Mouse (Mus musculus) myocyte (in vitro differentiated cells): Measurements from ENCODE around the gene Sh3bp5.

ENCODE experiments used
- CEBPB ChIP-seq: IDR thresholded peaks from 2 replicates; pipeline ENCODE4 v1.6.1; 2011; ENCODE audit warnings: mild to moderate bottlenecking, moderate library complexity; ENCODE audit not compliant: poor library complexity, insufficient read depth, severe bottlenecking
- E2F4 ChIP-seq: IDR thresholded peaks from one replicate; pipeline ENCODE4 v1.6.1; 2011; ENCODE audit warnings: mild to moderate bottlenecking, control low read depth, moderate library complexity; ENCODE audit not compliant: insufficient read depth
- MAX ChIP-seq: IDR thresholded peaks from one replicate; pipeline ENCODE4 v1.6.1; 2011; ENCODE audit warnings: low read depth, mild to moderate bottlenecking, control low read depth
- MYOD1 ChIP-seq, 3 experiments: IDR thresholded peaks; one replicate each; pipeline ENCODE4 v1.6.1; 2011; ENCODE audit warnings: control low read depth in 2 of 3, low read depth in 2 of 3, mild to moderate bottlenecking in 2 of 3, moderate library complexity in 1 of 3; ENCODE audit not compliant: insufficient read length in 2 of 3, control insufficient read depth in 1 of 3
- MYOG ChIP-seq, 3 experiments: IDR thresholded peaks; one replicate each; pipeline ENCODE4 v1.6.1; 2011; ENCODE audit warnings: control low read depth in 2 of 3, low read depth in 2 of 3, mild to moderate bottlenecking in 2 of 3; ENCODE audit not compliant: insufficient read length in 2 of 3, control insufficient read depth in 1 of 3, insufficient read depth in 1 of 3
- POLR2A ChIP-seq: IDR thresholded peaks from one replicate; pipeline ENCODE4 v1.6.1; 2011; ENCODE audit warnings: low read depth, mild to moderate bottlenecking, control low read depth, moderate library complexity; ENCODE audit not compliant: insufficient read length
- POLR2AphosphoS2 ChIP-seq: IDR thresholded peaks from one replicate; pipeline ENCODE4 v1.6.1; 2011; ENCODE audit warnings: low read depth, control low read depth; ENCODE audit not compliant: insufficient read length
- REST ChIP-seq: IDR thresholded peaks from one replicate; pipeline ENCODE4 v1.6.1; 2011; ENCODE audit warnings: mild to moderate bottlenecking, control low read depth, moderate library complexity; ENCODE audit not compliant: insufficient read depth, insufficient read length
- TCF12 ChIP-seq: IDR thresholded peaks from one replicate; pipeline ENCODE4 v1.6.1; 2011; ENCODE audit warnings: mild to moderate bottlenecking, control low read depth; ENCODE audit not compliant: poor library complexity, insufficient read depth, severe bottlenecking
- TCF3 ChIP-seq: IDR thresholded peaks from one replicate; pipeline ENCODE4 v1.6.1; 2011; ENCODE audit warnings: low read depth, control low read depth; ENCODE audit not compliant: insufficient read length
- USF1 ChIP-seq: IDR thresholded peaks from one replicate; pipeline ENCODE4 v1.6.1; 2011; ENCODE audit warnings: low read depth, mild to moderate bottlenecking, control low read depth, moderate library complexity

DNA sequence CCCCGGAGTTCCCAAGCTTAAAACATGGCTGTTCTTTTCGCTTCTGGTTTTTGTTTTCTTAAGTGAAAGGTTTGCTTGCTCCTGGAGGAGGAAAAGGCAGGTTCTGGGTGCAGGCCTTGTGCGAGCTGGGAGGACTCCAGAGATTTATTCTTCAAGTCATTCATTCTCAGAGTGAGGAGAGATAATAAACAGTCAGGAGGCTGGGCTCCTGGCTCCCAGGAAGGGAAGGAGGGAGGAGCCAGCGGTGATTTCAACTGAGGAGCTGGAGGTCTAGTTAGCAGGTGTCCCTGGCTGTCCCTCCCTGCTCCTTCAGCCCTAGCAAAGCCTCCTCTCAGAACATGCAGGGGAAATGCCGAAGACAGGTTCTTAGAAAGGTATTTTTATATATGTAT lies 6.9 kb downstream of the Sh3bp5 start:
- TF ChIP-seq E2F4 = no peak
- TF ChIP-seq MAX = no peak
- no peak for TF ChIP-seq POLR2A
- TF ChIP-seq MYOG (IDR thresholded peaks at IDR 0.05; ENCODE audit: control insufficient read depth in 1 of 3, insufficient read depth in 1 of 3, insufficient read length in 2 of 3, low read depth in 2 of 3) = no peak
- no peak for TF ChIP-seq POLR2AphosphoS2
- no peak for TF ChIP-seq MYOD1 (IDR thresholded peaks at IDR 0.05; ENCODE audit: control insufficient read depth in 1 of 3, insufficient read length in 2 of 3, low read depth in 2 of 3)
- no peak for TF ChIP-seq CEBPB
- TF ChIP-seq TCF12 = no peak
- no peak for TF ChIP-seq REST
- TF ChIP-seq USF1 = no peak
- no peak for TF ChIP-seq TCF3
